Mouse (Mus musculus) mature B cell (primary cell): Measurements from ENCODE around the gene Mybpc3.
"Not testable (repeated sequence)": the region's sequence is repeated elsewhere in the genome, so short reads cannot be mapped to it uniquely, and the experiment has no call there.

Experiments used
- in situ Hi-C: fragments of 300-500 bp; cut with MboI; formaldehyde crosslinking; loops from 2 replicates; pipeline ENCODE4 v1.14.3; 2019

Mybpc3 gene

DNA sequence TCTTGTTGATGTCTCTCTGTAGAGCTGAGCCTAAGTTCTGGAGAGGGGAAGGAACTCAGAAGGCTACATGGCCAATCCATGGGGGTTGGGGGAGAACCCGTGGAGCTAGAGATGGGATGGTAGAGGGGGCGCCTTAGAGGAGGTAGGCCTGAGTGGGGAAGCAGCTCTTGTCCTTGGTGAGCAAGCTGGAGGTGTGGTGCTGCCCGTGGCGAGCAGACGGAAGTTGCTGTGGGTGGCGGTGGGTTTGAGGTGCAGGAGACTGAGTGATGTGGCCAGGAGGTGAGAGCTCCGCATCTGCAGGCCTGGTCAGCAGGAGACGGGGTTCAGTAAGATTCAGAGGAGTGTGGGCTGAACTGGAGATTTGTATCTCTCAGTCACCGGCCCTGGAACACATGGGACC is 30.5 kb upstream of the Mybpc3 start:
- in situ Hi-C loops = no loop called here

DNA sequence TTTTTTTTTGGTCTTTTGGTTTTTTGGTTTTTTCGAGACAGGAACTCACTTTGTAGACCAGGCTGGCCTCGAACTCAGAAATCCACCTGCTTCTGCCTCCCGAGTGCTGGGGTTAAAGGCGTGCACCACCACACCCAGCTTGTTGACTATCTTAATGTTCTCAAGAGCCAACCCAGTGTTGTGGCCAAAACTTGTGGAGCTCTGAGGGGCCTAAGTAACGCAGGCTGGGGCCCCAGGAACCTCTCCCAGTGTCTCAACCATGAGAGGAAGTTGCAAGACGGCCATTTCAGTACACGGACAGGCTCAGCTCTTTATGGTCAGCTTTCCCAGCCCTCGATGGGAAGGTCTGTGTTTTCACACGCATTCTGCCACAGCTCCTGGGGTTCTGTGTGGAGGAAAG is 29.0 kb upstream of the Mybpc3 start:
- in situ Hi-C loops = no loop called here

DNA sequence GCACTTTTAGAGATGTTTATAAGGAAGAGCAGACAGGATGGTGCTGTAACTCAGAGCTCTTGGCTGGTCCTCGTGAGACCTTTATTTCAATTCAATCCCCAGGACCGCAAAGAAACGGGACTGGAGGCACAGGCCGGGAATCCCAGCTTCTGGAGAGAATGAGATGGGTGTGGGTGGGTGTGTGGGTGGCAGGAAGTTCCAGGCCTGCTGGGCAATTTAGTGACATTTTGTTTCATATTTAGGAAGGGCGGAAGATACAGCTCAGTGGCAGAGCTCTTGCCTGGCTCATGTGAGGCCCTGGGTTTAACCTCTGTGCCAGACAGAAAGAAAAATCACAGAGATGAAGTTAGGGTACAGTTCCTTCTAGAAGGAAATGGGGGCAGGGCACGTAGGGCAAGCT is 27.7 kb upstream of the Mybpc3 start:
- in situ Hi-C loops = no loop called here

DNA sequence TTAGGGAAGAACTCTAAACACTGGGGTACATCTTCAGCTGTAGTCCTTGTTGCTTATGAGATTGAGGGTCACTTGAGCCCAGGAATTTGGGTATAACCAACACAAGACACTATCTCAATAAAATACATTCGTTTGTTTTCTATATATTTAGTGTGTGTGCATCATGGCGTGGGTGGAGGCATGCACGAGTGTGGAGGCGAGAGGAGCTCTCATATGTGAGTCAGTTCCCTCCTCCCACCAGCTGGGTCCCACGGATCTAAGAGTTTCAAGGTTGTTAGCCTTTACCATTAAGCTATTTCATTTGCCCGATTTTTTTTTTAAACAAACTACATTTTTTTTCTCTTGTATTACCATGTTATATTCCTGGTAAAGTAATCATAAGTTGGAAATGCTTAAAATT is 27.1 kb upstream of the Mybpc3 start:
- in situ Hi-C loops = no loop called here

DNA sequence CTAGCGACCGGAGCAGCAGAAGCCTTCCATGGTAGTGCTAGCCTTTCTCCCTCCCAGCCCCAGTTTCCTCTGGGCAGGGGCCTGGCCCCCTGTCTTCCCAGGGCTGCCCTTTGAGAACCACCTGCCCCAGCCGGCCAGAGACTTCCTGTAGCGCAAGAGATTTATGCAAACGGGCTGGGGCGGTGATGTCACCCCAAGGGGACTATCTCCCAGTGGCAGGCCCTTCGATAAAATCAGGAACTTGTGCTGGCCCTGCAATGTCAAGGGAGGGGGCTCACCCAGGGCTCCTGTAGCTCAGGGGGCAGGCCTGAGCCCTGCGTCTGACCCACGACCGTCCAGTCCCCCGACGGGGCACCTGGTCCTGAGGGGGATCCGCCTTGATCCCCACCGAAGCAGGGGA is 21.4 kb upstream of the Mybpc3 start:
- in situ Hi-C loops = no loop called here

DNA sequence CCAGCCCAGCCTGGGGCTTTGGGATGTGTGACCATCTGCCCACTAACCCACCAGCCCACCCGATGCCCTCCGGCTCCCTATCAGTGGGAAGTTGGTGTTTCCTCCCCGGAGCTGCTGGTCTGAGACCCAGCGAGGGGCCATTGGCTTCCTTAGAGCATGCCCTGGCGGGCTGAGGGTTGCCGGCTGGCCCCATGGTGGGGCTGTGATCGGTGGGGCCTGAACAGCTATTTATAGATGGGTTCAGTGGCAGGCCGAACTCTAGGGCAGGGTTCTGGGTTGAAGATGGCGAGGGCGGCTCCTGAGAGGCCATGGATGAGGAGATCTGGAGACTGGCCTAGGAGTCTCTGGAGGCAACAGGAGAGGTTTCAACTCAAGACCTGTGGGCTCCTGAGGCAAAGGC is 20.9 kb upstream of the Mybpc3 start:
- in situ Hi-C loops = no loop called here

DNA sequence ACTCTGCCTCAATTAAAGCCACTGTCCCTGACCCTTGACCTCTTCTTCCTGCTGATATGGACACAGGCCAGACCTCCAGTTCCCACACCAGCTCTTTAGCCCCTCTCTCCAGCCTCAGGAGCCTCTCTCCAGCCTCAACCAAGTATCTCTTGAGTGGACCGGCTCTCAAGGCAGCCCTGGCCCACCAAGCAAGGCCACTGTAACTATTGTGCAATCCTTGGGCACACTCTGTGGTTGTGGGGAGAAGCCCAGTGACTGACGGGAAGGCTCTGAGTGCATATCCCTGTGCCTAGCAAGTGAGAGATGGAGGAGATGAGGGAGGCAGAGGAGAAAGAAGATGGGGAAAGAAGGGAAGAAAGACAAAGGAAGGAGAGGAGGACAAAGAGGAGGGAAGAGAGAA is 19.8 kb upstream of the Mybpc3 start:
- in situ Hi-C loops = no loop called here

DNA sequence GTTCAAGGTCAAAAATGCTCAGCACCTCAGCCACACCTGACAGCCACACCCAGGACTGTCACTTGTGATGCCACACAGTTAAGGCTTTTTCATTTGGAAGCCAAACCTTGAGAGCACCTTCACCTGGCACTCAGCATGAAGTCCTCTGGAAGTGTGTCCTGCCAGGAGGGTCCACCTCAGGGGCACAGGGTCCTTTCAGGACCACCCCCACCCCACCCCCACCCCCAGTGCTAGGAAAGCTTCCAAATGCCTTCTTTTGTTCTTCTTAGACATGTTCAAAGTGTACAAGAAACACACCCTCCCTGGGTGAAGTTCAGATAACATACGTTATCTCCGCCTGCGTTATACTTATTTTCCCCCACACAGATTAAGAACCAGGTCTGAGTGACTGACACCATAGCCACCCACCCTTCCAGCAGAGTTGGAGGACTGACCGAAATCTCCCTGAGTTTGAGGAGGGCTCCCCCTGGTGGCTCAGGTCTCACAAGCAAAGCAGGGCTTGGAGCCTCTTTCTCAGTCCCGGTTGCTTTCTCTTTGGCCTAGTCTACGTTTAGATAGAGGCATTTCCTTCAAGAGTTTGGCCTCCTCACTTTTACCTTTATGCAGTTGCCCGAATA is 16.7 kb upstream of the Mybpc3 start:
- in situ Hi-C loops = no loop called here

DNA sequence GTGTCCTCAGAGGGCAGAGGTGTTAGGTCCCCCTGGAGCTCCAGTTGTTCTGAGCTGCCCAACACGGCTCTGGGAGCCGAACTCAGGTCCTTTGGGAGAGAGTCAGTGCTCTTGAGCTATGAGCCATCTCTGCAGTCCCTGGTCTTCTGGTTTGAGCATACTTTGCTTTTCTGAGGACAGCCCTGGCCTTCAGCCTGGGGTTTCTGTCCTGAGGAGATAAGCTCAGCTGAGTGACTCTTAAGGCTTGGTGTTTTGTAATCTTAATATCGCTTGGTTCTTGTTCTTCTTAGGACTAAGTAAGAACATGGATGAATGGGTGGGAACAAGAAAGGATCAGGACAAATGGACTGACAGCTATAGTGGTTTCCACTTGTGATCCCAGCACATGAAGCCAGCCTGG is 9.8 kb upstream of the Mybpc3 start:
- in situ Hi-C loops = loop anchor here (5.0 kb wide), 1 partner anchor 36 kb away; the partner anchor contains the start of gene Slc39a13

DNA sequence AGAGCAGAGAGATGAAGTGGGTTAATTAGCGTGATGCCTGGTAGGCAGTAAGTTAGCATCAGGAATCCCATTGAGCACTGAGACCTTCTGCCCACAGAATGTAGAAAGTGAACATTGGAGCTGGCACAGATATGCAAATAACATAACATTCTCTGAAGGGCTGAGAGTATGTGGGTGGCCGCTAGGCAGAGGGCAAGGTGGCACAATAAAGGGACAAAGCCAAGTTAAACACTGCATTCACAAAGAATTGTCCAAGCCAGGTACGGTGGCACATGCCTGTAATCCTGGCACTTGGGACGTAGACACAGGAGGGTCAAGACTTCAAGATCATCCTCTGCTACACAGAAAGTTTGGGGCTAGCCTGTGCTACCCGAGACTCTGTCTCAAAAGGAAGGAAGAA is 8.7 kb upstream of the Mybpc3 start:
- in situ Hi-C loops = loop anchor here (5.0 kb wide), 1 partner anchor 37 kb away; the partner anchor contains the start of gene Slc39a13

DNA sequence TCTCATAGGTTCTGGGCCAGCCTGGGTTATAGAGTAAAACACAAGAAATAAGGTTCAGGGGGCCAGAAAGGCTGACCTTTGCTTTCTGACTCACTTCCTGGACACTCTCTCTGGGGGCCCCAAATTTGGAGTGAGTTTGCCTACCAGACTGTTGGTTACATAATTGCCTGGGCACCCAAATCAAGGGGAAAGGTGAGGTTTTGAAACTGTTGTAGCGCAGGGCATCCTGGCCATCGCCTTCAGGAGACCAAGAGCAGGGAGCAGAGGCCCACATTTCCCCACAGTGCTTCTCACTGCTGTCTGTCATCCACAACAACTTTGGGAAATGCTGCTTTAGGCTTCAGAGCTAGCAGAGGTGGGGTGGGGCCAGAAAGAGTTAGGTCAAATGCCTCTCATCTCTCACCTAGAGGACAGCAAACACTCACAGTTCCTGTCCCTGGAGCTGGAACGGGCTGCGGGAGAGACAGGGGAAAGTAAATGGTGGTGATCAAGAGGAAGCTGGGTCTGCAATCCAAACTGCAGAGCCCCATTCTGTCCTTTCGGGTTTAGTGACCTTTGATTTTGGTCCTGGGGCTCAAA is 8.0 kb upstream of the Mybpc3 start:
- in situ Hi-C loops = loop anchor here (5.0 kb wide), 1 partner anchor 38 kb away; the partner anchor contains the start of gene Slc39a13

DNA sequence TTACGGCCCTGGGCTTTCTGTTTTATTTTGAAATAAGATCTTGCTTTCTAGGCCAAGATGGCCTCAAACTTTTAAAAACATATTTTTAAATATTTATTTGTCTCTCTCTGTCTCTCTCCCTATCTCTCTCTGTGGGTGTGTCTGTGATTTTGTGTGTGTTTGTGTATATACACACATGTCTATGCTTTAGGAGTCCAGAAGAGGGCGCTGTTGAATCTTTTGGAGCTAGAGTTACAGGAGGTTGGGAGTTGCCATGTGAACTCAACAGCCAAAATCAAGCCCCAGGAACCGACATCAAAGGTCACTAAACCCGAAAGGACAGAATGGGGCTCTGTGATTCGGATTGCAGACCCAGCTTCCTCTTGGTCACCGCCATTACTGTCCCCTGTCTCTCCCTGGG is 7.5 kb upstream of the Mybpc3 start:
- in situ Hi-C loops = no loop called here

DNA sequence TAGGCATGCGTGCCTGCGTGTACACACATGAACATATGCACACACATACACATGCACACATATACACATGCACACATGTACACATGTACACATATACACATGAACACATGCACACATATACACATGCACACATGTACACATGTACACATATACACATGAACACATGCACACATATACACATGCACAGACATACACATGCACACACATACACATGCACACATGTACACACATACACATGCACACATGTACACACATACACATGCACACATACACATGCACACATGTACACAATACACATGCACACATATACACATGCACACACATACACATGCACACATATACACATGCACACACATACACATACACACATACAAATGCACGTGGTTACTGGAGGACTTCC is 6.1 kb upstream of the Mybpc3 start:
- in situ Hi-C loops = not testable (repeated sequence)

DNA sequence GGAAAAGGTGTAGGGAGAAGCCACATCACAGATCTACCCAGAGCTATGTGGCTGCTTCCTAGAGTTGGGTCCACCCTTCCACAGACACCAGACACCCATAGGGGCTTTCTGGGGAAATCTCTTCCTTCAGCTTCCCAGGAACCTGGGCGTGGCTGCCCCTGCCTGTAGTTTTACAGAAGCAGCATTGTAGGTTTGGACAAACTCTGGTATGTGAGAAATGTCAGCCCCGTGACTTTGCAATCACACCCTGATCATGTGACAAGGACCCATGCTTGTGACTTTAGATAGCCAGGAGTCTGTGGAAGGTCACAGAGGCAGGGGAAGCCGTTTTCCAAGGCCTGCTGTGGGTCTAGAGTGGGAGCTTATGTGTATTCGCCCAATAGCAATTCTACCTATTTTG is 5.5 kb upstream of the Mybpc3 start:
- in situ Hi-C loops = no loop called here

DNA sequence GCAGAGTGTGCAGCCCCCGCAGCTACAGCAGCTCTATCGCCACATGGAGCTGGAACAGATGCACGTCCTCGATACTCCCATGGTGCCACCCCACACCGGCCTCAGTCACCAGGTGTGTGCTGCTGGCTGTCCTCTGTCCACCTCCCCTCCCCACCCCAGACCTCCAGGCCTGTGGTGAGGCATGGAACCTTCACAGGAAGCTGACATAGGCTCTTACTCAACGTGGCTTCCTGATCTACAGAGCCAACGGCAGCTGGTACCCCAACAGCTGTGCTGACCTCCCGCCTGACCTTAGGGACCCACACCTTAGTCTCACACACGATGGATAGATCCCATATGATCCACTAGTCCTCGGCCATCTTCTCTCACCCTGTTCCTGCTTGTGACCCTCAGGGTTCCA is 4.6 kb upstream of the Mybpc3 start:
- in situ Hi-C loops = no loop called here

DNA sequence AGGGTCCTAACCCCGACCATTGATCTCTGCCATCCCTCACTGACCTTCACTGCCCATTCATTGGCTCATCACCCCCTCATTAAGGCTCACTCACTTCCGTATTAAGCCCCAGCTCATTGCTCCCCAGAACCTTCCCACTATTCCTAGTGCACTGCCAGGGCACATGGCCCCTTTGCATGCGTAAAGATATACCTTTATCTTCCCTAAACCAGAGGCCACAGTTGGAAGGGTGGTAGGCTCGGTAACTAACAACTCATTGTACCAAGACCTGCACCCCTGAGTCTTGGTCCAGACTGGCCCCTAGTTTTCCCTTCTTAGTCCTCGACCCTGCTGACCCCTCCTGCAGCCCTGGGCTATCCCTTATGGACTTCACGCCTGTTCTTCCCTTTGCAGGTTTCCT is 4.1 kb upstream of the Mybpc3 start:
- in situ Hi-C loops = no loop called here

DNA sequence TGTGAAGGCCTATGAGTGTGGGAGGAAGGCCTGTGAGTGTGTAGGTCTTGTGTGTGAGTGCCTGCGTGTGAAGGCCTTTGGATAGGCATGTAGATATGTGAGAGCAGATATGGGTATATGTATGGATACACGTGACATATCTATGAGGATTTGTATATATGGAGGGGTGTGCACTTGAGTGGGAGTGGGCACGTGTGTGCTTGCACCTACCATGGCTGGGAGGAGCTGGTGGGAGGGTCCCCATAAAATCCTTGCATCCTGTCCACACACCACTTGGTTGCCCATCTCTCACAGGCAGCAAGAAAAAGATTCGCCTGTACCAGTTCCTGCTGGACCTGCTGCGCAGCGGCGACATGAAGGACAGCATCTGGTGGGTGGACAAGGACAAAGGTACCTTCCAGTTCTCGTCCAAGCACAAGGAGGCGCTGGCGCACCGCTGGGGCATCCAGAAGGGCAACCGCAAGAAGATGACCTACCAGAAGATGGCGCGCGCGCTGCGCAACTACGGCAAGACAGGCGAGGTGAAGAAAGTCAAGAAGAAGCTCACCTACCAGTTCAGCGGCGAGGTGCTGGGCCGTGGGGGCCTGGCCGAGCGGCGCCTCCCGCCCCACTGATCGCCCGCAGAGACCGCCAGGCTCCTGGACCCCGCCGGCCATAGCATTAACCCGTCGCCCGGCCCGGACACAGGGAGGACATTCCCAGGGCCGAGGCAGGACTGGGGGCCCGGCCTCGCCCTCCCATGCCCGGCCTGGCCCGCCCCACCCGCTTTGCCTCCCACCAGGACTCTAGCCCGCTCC is 3.0 kb upstream of the Mybpc3 start:
- in situ Hi-C loops = no loop called here

DNA sequence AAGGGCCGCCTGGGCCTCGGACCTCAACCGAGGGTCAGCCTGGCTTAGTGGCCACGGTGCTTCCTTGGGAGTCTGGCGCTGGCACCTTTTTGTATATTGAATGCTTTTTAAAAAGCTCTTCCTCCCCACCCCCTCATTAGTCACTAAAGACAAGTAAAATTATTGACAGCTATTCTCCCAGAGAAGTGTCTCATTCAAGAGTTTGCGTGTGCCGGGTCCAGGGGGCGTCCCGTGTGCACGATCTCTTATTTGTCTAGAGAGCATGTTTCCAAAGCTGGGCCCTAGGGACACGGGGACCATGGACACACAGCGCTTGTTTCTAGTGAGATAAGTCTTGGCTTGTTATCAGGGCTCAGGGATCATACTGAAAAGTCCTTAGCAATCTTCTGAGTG is 2.4 kb upstream of the Mybpc3 start:
- in situ Hi-C loops = no loop called here

DNA sequence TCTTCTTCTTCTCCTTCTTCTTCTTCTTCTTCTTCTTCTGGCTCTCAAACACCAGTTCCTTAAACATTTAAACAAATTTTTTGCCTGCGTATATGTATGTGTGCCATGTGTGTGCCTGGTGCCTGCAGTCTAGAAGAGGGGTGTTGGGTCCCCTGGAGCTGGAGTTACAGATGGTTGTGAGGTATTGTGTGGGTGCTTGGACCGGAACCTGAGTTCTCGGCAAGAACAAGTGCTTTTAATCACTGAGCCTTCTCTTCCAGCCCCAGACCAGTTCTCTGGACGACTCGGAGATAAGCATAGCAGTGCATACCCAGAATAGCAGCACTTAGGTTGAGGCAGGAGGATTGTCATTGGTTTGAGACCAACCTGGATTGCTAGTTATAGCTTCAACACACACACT is 1.1 kb upstream of the Mybpc3 start:
- in situ Hi-C loops = no loop called here

DNA sequence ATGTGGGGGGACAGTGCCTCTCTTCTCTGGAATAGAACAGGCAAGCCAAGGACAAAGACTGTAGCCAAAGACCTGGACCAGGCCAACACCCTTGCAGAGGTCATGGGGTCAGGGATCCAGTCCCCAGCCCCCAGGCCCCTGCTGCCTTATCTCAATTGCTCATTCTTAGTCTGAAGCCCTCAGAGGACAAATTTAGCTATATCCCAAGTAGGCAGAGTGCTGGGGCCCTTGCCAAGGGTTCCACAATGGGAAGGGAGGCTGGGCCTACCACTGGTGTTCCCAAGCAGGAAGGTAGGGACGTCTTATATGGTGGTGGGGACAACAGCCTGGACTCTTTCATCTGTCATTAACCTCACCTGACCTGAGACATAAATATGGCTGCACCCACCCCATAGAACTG is 703 bp downstream of the Mybpc3 start:
- in situ Hi-C loops = no loop called here

DNA sequence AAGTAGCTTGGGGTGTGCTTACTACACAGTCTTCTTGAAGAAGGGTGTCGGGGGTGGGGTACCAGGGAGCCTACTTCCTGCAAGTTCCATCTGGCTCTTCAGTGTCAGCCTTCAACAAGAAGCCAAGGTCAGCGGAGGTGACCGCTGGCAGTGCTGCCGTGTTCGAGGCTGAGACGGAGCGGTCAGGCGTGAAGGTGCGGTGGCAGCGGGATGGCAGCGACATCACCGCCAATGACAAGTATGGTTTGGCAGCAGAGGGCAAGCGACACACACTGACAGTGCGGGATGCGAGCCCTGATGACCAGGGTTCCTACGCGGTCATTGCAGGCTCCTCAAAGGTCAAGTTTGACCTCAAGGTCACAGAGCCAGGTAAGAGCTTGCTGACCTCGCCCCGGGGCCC is 1.1 kb downstream of the Mybpc3 start:
- in situ Hi-C loops = no loop called here

DNA sequence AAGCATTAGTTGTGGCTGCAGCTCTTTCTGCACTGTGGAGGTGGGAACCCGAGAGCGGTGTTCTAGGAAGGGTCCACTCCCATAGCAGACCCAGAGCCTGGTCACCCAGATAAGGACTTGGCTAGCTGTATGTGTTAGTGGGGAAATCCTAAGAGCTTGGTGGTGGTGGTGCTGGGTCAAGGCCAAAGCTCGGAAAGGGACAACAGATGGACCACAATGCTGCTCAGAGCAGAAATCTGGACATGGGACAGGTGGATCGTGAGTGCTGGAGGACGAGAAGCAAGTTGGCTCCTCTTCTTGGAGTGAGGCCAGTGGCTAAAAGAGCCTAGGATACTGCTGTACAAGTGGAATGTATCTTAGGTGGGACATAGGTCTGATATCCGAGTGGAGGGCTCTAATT is 1.6 kb downstream of the Mybpc3 start:
- in situ Hi-C loops = no loop called here

DNA sequence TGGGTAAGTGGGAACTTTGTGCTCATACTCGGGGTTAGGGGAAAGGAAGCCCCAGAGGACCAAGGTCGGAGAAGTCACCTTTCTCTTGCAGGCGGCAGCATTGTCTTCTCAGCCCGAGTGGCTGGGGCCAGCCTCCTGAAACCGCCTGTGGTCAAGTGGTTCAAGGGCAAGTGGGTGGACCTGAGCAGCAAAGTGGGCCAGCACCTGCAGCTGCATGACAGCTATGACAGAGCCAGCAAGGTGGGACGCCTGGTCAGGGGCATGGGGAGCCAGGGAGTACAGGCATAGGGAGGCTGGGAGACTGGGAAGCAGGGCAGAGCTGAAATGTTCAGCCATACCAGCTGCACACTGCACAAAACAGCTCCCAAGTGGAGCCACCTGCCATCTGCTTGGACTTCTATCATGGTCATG is 2.3 kb downstream of the Mybpc3 start:
- in situ Hi-C loops = no loop called here
